Mouse (Mus musculus) monocyte, adult 5-6 weeks (primary cell): ENCODE measurements around the gene Glra1. TPM values are rescaled to one million over a fixed set of nuclear protein-coding genes. Genes with fewer than 3 reads are reported as not detected.
"Not testable (repeated sequence)": the region's sequence is repeated elsewhere in the genome, so short reads cannot be mapped to it uniquely, and the experiment has no call there.

Experiments used
- ATAC-seq: fragments of 153-309, 156-312 bp; replicated peaks from 2 replicates; pipeline ENCODE4 v1.8.0; 2017; ENCODE audit warnings: mild to moderate bottlenecking; ENCODE audit not compliant: low TSS enrichment, insufficient number of reproducible peaks, severe bottlenecking, poor library complexity, low FRiP score
- total RNA-seq: library from RNA; stranded (forward); fragments of 200-1000, 200-491, 200-594 nt; gene quantifications from 3 replicates; pipeline ENCODE4 v1.2.3, GENCODE M21; 2017

Gene Glra1
- not detected in 3 replicates for total RNA-seq

GRCm38 (mm10) chr11:55607808-55608523 lies at the start of gene Glra1:
TSS of gene Glra1 (minus strand) at chr11:55608198.
- ATAC-seq = no peak

DNA sequence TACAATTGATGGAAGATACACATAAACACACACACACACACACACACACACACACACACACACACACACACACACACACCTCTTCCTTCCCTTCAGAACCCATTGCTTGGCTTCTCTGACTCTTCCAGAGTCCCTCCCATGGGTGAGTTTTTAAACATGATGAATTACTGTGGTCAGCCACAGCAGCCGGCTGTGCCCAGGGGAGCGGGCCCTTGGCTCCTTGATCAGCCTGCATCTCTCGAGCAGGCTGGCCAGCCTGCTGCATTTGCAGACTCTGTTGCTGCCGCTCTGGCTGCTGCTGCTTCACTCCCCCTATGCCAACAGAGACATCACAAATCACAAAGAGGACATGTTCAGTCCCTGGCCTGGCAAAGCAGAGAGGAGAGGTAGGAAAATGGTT lies 29.0 kb upstream of the Glra1 start:
- no peak for ATAC-seq

- ATAC-seq = no peak
Measured at GRCm38 (mm10) chr11:55633901-55634300, 25.9 kb upstream of the Glra1 start.

DNA sequence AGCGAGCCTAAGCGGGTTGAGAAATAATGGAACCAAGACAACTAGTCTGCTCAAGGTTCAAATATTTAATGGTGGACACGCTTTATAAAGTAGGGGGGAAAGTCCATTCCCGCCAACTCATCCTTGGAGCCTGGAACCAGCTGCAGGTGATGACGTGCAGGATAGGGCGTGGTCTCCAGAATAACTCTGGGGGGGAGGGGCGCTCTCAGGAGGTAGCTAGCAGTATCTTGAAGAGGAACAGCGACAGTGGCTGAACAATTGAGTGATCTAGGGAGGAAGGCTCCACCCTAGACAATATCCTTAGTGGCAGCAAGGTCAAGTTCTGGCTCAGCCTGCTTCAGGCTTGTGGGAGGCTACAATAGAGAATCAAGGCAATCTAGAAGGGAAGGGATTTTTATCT lies 6.6 kb upstream of the Glra1 start:
- not testable (repeated sequence) for ATAC-seq

DNA sequence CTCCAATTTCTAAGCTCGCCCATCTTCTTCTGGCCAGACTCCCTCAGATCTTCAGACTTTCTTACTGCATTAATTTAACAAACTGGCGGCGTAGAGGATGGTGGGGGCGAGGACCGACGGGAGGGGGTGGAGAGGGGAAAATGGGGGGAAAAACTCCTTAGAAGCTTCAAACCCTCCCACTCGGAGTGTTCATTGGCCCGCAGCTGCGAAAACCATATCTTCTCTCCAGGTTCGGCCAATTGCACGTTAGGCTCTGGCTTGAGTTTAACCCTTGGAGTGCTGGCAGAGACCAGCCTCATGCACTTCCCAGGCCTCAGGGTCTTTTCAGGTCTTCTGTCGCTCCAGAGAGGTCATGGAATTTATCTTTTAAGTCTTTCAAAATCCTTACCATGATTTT lies 524 bp upstream of the Glra1 start:
- no peak for ATAC-seq

DNA sequence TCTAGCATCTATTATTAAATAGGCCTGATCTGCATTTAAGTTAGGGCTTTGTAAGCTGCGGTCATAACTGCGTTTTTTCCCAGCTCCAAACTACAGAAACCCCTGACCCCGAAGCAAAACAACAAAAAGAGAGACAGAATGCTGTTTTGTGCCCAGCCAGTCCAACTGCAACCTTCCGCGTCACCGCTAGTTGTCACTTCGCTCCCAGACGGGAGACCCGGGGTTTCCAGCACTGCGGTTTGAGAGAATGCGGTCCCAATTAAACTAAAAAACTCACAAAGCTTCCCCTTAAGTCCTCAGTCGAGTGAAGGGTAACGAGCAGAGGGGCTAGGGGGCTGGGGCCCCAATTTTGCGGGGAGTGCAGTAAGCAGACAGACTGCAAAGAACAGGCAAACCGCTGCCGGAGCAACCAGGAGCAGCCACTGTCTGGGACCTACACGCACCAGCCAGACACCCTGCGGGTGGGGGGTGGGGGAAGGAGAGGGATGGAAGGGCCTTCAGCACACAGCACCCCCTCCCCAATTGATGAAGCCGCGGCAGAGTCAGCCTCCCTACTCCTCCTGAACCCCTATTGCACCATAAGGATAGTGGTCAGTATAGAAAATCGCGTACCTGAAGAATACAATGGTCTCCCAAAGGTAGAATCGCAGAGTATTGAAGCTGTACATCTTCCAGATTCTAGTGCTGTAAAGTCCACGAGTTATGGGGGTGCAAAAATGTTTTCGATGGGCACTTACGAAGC lies 761 bp downstream of the Glra1 start:
- no peak for ATAC-seq

GRCm38 (mm10) chr11:55601447-55602065 lies 6.4 kb downstream of the Glra1 start:
- no peak for ATAC-seq

- ATAC-seq = no peak
Measured at GRCm38 (mm10) chr11:55595726-55596125, 12.3 kb downstream of the Glra1 start.

GRCm38 (mm10) chr11:55594411-55594810 lies 13.6 kb downstream of the Glra1 start:
- no peak for ATAC-seq

- no peak for ATAC-seq
Measured at GRCm38 (mm10) chr11:55591194-55591593, 16.8 kb downstream of the Glra1 start.

DNA sequence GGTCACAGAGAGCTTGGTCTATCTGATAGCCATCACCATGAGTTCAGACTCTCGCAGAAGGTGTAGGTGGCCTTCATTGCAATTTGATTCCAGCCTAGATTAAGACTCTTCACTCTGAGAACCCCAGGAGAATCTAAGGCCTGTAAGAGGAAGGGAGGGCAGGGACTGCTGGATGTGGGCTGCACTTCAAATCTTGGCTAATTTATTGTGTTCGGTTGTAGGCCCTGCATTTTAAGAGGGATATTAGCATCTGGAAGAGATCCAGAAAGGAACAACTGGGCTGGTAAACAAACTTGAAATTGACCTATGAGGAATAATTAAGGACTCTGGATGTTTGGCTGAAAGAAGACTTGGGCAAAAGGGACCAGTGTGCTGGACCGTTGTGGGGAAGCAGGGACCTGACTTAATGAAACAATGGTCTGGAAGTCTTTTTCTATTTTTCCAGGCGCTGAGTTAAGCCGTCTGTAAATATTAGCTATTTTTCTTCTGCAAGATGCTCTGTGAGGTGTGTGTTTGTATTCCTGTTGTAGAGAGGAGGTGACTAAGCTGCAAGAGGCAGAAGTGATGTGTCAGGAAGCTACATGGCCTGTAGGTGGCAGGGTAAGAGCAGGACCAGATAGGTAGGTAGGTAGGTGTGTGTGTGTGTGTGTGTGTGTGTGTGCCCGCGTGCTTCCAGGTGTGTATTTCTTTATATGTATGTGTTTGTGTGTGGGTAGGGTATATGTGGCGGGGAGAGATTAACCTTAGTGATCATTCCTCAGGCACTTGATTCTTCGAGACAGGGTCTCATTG lies 18.4 kb downstream of the Glra1 start:
- ATAC-seq = no peak

GRCm38 (mm10) chr11:55574397-55574796 lies 33.6 kb downstream of the Glra1 start:
- no peak for ATAC-seq

DNA sequence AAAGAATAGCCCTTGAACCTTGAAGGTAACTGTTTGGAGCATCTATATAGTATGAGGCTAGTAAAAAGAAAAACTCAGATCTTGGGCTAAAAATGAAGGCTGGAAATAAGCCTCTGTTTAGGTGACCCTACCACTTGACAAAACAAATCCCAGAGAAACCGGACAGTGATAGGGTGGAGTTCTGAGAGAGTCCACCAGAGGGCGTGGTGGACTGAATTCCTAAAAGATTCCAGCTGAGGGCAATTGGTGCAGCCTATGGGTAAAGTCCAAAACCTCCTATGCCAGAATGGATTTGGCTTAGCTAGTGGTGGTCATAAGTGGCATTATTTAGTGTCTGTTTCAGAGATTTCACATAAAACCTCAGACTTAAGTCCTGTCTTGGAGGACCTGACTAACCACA lies 36.9 kb downstream of the Glra1 start:
- no peak for ATAC-seq

GRCm38 (mm10) chr11:55566309-55567099 lies 41.5 kb downstream of the Glra1 start:
- no peak for ATAC-seq

DNA sequence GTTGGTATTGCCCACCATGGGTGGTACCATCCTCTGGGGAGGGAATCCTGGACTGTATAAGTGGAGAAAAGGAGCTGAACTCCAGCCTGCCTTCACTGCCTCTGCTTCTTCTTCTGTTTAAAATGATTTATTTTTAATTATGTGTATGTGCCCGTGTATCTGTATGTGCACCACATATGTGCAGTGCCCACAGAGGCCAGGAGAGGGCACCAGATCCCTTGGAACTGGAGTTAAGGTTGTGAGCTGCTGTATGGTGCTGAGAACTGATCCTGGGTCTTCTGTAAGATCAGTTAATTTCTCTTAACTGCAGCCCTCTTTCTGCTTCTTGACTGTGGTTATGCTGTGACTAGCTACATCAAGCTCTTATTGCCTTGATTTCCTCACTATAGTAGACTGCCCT lies 62.3 kb downstream of the Glra1 start:
- no peak for ATAC-seq

DNA sequence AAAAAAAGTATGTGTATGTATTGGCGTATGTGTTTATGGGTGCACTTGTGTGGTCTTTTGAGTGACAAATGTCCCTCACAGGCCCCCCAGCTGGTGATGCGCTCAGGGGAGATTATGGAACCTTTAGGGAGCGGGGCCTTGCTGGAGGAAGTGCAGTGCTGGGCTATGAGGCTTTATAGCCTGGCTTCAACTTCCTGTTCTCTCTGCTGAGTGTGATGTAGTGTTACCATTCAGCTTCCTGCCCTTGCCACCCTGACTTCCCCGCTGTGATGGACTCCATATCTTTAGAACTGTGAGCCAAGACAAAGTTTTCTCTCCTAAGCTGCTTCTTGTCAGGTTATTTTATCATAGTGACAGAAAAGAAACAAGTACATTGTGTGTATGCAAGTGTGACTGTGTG lies 65.3 kb downstream of the Glra1 start:
- no peak for ATAC-seq

DNA sequence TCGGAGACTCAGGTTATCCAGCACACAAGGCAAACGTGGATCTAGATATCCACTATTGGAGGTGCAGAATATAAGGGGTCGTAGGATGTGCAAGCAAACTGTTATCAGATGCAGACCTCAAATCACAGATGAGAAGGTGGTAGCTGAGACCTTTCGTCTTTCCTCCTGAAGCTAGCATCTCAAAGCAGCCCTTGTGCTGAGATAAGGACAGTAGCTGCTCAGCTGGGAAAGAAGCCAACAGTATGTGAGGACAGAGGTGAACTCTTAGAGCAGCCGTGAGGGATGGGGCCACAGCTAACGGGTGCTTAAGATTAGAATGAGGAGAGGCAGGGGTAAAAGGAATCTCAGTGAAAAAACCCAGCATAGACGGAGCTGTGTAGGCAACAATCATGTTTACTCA lies 65.9 kb downstream of the Glra1 start:
- no peak for ATAC-seq

GRCm38 (mm10) chr11:55534766-55535165 lies 73.2 kb downstream of the Glra1 start:
- no peak for ATAC-seq
